Mouse (Mus musculus): Measurements from ENCODE around the gene Zfp580. TPM values are rescaled to one million over a fixed set of nuclear protein-coding genes. Genes with fewer than 3 reads are reported as not detected.

Zfp580 gene
- 7.4 TPM for polyA plus RNA-seq (2017; shearing (Covaris generic))

GRCm38 (mm10) chr7:5051193-5052192 lies at the start of gene Zfp580:
Zfp580 (plus strand) TSS chr7:5051538.

GRCm38 (mm10) chr7:5014251-5015117 lies 36.9 kb upstream of the Zfp580 start, which contains the start of the genes Zfp524 and Fiz1:
Zfp524 (plus strand) TSS chr7:5014415.
Fiz1 (minus strand) TSS chr7:5014697.

DNA sequence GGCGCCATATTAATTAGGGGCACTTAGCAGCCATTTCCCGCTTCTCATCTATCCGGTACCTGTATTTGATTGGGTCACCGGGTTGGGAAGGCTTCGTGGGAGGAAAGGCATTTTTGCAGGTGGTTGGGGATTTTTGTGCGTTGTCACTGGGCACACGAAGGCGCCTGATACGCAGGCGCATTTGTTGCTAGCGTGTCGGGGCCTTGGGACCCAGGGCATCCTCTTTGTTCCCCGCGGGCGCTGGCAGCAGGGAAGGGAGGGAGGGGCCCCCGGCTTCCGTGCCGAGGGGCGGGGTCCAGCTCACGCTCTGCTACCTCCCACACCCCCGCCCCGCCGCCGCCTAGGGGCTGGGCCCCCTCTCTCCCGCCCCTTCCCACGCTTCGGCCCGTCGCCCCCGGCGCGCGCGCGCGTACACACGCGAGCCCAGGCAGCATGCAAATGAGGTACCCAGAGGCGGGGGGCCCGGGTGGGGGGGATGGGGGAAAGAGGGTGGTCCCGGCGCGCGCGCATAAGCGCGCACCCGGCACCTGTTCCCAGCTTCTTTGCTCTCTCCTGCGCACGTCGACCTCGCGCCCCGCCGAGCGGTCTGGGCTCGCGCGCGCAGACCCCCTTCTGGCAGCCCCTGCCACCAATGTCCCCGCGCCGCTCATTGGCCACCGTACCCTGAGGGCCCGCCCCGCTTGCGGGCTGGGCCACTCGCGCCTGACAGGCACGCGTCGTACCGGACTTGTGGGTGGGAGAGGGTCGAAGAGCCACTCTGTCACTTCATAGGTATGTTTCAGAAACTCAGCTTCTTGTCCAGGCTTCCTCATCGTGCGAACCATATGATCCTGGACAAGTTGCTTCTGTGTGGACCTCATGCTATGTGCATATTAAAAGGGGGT lies 36.0 kb upstream of the Zfp580 start, which contains the start of gene Gm44973:
Gm44973 (plus strand) TSS at position 379 of the 884 bp plus-strand sequence.

DNA sequence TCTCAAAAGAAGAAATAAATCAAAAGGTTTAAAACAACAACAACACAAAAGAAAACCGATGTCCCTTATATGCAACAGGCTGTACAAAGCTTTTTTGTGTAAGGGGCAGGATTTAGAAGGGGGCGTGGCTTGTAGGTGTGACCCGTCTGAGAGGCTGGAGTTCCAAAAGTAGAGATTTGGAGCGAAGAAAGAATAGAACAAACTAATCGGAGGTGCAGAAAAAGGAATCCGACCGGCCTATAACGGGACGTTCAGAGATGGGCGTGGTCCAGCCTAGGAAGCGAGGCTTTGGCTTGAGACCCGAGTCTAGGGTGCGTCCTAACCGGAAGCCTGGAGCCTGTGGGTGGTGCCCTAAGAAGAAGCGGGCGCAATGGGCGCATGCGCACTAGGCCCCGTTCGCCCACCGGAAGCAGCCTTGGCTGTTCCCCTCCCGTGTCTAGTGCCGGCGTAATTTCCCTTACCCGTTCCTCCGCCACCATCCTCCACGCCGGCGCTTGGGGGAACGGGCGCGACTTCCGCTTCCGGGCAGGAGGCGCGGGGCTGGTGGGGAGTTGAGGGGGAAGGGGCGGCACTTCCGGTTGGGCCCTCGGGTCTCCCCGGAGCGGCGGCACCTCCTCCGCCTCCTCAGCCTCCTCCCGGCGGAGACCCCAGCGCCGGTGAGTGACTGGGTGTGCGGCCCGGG lies 31.2 kb upstream of the Zfp580 start, which contains the start of the genes Zfp865 and Ccdc106:
Zfp865 (plus strand) TSS at position 377 of the 682 bp plus-strand sequence.
Ccdc106 (plus strand) TSS at position 554 of the 682 bp plus-strand sequence.

DNA sequence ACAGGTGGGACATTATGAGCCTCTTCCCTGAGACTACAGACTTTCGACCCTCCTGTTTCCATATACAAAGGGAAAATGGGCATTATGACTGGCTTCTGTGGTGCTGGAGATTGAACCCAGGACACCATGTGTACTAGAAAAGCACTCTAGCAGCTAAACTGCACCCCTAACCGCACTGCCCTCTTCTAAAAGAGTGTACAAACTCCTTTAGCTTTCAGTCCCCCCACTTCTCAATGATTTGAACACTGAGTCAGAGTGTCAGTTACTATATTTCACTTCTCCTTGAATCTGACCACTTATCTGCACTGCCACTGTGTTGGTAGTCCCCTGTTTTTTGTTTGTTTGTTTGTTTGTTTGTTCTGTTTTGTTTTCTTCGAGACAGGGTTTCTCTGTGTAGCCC lies 17.5 kb upstream of the Zfp580 start, which contains the start of gene 4632433K11Rik:
4632433K11Rik (plus strand) TSS at position 301 of the 400 bp plus-strand sequence.

GRCm38 (mm10) chr7:5038109-5038732 lies 13.1 kb upstream of the Zfp580 start, which contains the start of gene Zfp784:
Zfp784 (minus strand) TSS chr7:5038446.

DNA sequence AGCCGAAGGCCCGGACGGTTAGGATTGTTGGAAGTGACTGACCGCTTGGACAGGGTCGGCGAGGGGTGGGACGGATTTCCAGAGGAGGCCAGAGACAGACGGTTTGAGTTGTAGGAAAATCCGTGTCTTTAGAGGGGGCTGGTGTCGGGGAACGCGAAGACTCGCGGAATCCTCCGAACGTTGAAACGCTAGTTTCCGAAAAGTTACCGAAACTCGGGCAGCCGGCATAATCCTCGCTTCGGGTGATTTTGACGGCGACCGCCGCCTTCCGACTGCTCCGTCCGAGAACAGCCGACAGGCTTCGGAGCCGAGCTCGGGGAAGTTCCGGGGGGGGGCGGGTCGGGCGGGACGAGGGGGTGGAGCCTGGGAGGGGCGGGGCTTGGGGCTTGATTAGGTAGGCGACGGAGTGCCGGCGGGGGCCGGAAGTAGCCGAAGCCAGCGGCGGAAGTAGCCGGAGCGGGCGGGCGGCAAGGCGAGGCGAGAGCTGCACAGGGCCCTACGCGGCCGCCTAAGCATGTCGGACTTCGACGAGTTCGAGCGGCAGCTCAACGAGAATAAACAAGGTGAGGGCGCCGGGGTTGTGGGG lies 10.5 kb downstream of the Zfp580 start, which contains the start of gene U2af2:
U2af2 (plus strand) TSS at position 370 of the 586 bp plus-strand sequence.

GRCm38 (mm10) chr7:5080010-5080751 lies 28.8 kb downstream of the Zfp580 start, which contains the start of gene Epn1:
Epn1 (plus strand) TSS chr7:5080235.

Other genes starting within 250 kb of the Zfp580 start
- gene Ube2s, start 238.9 kb upstream of the Zfp580 start, polyA plus RNA-seq (2017; shearing (Covaris generic)) = 106 TPM
- gene Shisa7, start 206.8 kb upstream of the Zfp580 start, polyA plus RNA-seq (2017; shearing (Covaris generic)) = not detected
- 33.3 TPM for gene Isoc2b, start 181.3 kb upstream of the Zfp580 start, polyA plus RNA-seq (2017; shearing (Covaris generic))
- 1.1 TPM for gene Isoc2a, start 174.4 kb upstream of the Zfp580 start, polyA plus RNA-seq (2017; shearing (Covaris generic))
- not detected for gene Gm36210, start 145.0 kb upstream of the Zfp580 start, polyA plus RNA-seq (2017; shearing (Covaris generic))
- gene Zfp628, start 136.3 kb upstream of the Zfp580 start, polyA plus RNA-seq (2017; shearing (Covaris generic)) = 2.6 TPM
- gene Nat14, start 129.5 kb upstream of the Zfp580 start, polyA plus RNA-seq (2017; shearing (Covaris generic)) = 0.79 TPM
- gene Ssc5d, start 125.8 kb upstream of the Zfp580 start, polyA plus RNA-seq (2017; shearing (Covaris generic)) = 0.17 TPM
- 0.25 TPM for gene Sbk2, start 87.1 kb upstream of the Zfp580 start, polyA plus RNA-seq (2017; shearing (Covaris generic))
- gene Sbk3, start 80.4 kb upstream of the Zfp580 start, polyA plus RNA-seq (2017; shearing (Covaris generic)) = not detected
- gene Zfp579, start 55.4 kb upstream of the Zfp580 start, polyA plus RNA-seq (2017; shearing (Covaris generic)) = 25.9 TPM
- gene Zfp524, start 37.1 kb upstream of the Zfp580 start, polyA plus RNA-seq (2017; shearing (Covaris generic)) = 26.5 TPM
- 46.1 TPM for gene Fiz1, start 36.8 kb upstream of the Zfp580 start, polyA plus RNA-seq (2017; shearing (Covaris generic))
- 11.4 TPM for gene Gm44973, start 36.0 kb upstream of the Zfp580 start, polyA plus RNA-seq (2017; shearing (Covaris generic))
- 11.8 TPM for gene Zfp865, start 31.2 kb upstream of the Zfp580 start, polyA plus RNA-seq (2017; shearing (Covaris generic))
- not detected for gene Ccdc106, start 31.0 kb upstream of the Zfp580 start, polyA plus RNA-seq (2017; shearing (Covaris generic))
- not detected for gene 4632433K11Rik, start 17.4 kb upstream of the Zfp580 start, polyA plus RNA-seq (2017; shearing (Covaris generic))
- gene Zfp784, start 13.1 kb upstream of the Zfp580 start, polyA plus RNA-seq (2017; shearing (Covaris generic)) = 3.6 TPM
- 113 TPM for gene U2af2, start 10.6 kb downstream of the Zfp580 start, polyA plus RNA-seq (2017; shearing (Covaris generic))
- gene Epn1, start 28.7 kb downstream of the Zfp580 start, polyA plus RNA-seq (2017; shearing (Covaris generic)) = 35.8 TPM
- gene Rfpl4, start 65.4 kb downstream of the Zfp580 start, polyA plus RNA-seq (2017; shearing (Covaris generic)) = not detected
- gene Rasl2-9, start 74.4 kb downstream of the Zfp580 start, polyA plus RNA-seq (2017; shearing (Covaris generic)) = 0.31 TPM
- 0.07 TPM for gene Vmn1r55, start 98.1 kb downstream of the Zfp580 start, polyA plus RNA-seq (2017; shearing (Covaris generic))
- not detected for gene Vmn1r56, start 145.2 kb downstream of the Zfp580 start, polyA plus RNA-seq (2017; shearing (Covaris generic))
- not detected for gene Vmn1r57, start 167.0 kb downstream of the Zfp580 start, polyA plus RNA-seq (2017; shearing (Covaris generic))

Measured in CD4-positive, CD25-positive, alpha-beta regulatory T cell (primary cell).